Mouse (Mus musculus): ENCODE data around the gene Pheta1. TPM values are rescaled to one million over a fixed set of nuclear protein-coding genes. Genes with fewer than 3 reads are reported as not detected.
A peak's percentile ranks its signal among the peaks of the same experiment; 100 is the strongest.

Gene Pheta1
- polyA plus RNA-seq (2015; fragmentation: Nextera tagmentation; extraction: Ambion mirVana) = 22.7 and 23.4 TPM in 2 replicates

- peak within 1 kb of the TSS; percentile 76 for H3K4me2 ChIP-seq (replicated peaks; ENCODE audit: low read depth, low read length)
- peak; percentile 94 for DNase-seq (ENCODE audit: low spot score)
These were observed at the start of gene Pheta1 for GRCm38 (mm10) chr5:121848743-121849142. Gene Pheta1 (plus strand): TSS chr5:121848984.

GRCm38 (mm10) chr5:121807186-121807585, 41.6 kb upstream of the Pheta1 start:
- H3K4me3 ChIP-seq (ENCODE audit: low read depth, low read length) = no peak overlapping the region
- H3K9me3 ChIP-seq (ENCODE audit: low read length) = no peaks in the 10 kb centered on the region
- ATAC-seq (no peak), DNase-seq (ENCODE audit: low spot score) (no peak)
- no peak overlapping the region for H3K9ac ChIP-seq (replicated peaks; ENCODE audit: low read depth)
- no peaks in the 10 kb centered on the region for H3K4me1 ChIP-seq (ENCODE audit: insufficient read depth, low read depth, low read length)
- TF ChIP-seq CTCF (IDR thresholded peaks at IDR 0.05) (no peak), EP300 (IDR thresholded peaks at IDR 0.05) (no peak)
- 93% methylated on average over 3 of the region's 3 CpGs for WGBS
- H3K4me2 ChIP-seq (replicated peaks; ENCODE audit: low read depth, low read length) = no peak overlapping the region
- H3K27me3 ChIP-seq (replicated peaks; ENCODE audit: insufficient read depth, low read length) = no peaks in the 10 kb centered on the region
- H3K36me3 ChIP-seq (ENCODE audit: insufficient read depth, low read length) = peaks cover 32% of the 10 kb centered on the region
- no peak overlapping the region for H3K27ac ChIP-seq (ENCODE audit: low read length)

More at GRCm38 (mm10) chr5:121848743-121849142, at the start of gene Pheta1:
- H3K4me1 ChIP-seq (ENCODE audit: insufficient read depth, low read depth, low read length) = peaks cover 11% of the 10 kb centered on the region
- 1% methylated on average over 28 of the region's 42 CpGs for WGBS
- H3K36me3 ChIP-seq (ENCODE audit: insufficient read depth, low read length) = 0 out of 2 replicates have a peak, but pooled peaks cover 13% of the 10 kb centered on the region
- TF ChIP-seq CTCF (IDR thresholded peaks at IDR 0.05) (no peak), EP300 (IDR thresholded peaks at IDR 0.05) (no peak)
- ATAC-seq = peak; percentile 91
- peak within 1 kb of the TSS; percentile 90 for H3K27ac ChIP-seq (ENCODE audit: low read length)
- H3K9ac ChIP-seq (replicated peaks; ENCODE audit: low read depth) = peak within 1 kb of the TSS; percentile 84
- no peaks in the 10 kb centered on the region for H3K9me3 ChIP-seq (ENCODE audit: low read length)
- H3K27me3 ChIP-seq (replicated peaks; ENCODE audit: insufficient read depth, low read length) = no peaks in the 10 kb centered on the region; the same call in 1 of the 2 replicates
- H3K4me3 ChIP-seq (ENCODE audit: low read depth, low read length) = peak within 1 kb of the TSS; percentile 96

GRCm38 (mm10) chr5:121808202-121808601, 40.6 kb upstream of the Pheta1 start:
- H3K4me1 ChIP-seq (ENCODE audit: insufficient read depth, low read depth, low read length) = no peaks in the 10 kb centered on the region

GRCm38 (mm10) chr5:121809667-121810224, 39.0 kb upstream of the Pheta1 start:
- no peak overlapping the region for H3K9ac ChIP-seq (replicated peaks; ENCODE audit: low read depth)
- no peak overlapping the region for H3K4me2 ChIP-seq (replicated peaks; ENCODE audit: low read depth, low read length)
- H3K9me3 ChIP-seq (ENCODE audit: low read length) = no peaks in the 10 kb centered on the region
- H3K4me3 ChIP-seq (ENCODE audit: low read depth, low read length) = no peak overlapping the region
- 34% methylated on average over 5 of the region's 5 CpGs for WGBS
- TF ChIP-seq EP300 (IDR thresholded peaks at IDR 0.05) (no peak), CTCF (IDR thresholded peaks at IDR 0.05) (no peak)
- H3K27ac ChIP-seq (ENCODE audit: low read length) = no peak overlapping the region
- H3K36me3 ChIP-seq (ENCODE audit: insufficient read depth, low read length) = peaks cover 29% of the 10 kb centered on the region
- ATAC-seq (peak; percentile 39), DNase-seq (ENCODE audit: low spot score) (peak; percentile 51)
- H3K4me1 ChIP-seq (ENCODE audit: insufficient read depth, low read depth, low read length) = no peaks in the 10 kb centered on the region
- no peaks in the 10 kb centered on the region for H3K27me3 ChIP-seq (replicated peaks; ENCODE audit: insufficient read depth, low read length)

More at GRCm38 (mm10) chr5:121808202-121808601, 40.6 kb upstream of the Pheta1 start:
- H3K9me3 ChIP-seq (ENCODE audit: low read length) = no peaks in the 10 kb centered on the region
- H3K36me3 ChIP-seq (ENCODE audit: insufficient read depth, low read length) = peaks cover 38% of the 10 kb centered on the region
- DNase-seq (ENCODE audit: low spot score) = no peak
- H3K4me3 ChIP-seq (ENCODE audit: low read depth, low read length) = no peak overlapping the region
- no peak for ATAC-seq
- TF ChIP-seq EP300 (IDR thresholded peaks at IDR 0.05) (no peak), CTCF (IDR thresholded peaks at IDR 0.05) (no peak)
- H3K27me3 ChIP-seq (replicated peaks; ENCODE audit: insufficient read depth, low read length) = no peaks in the 10 kb centered on the region
- no peak overlapping the region for H3K27ac ChIP-seq (ENCODE audit: low read length)
- no peak overlapping the region for H3K4me2 ChIP-seq (replicated peaks; ENCODE audit: low read depth, low read length)
- H3K9ac ChIP-seq (replicated peaks; ENCODE audit: low read depth) = no peak overlapping the region
- 96% methylated on average over 2 of the region's 2 CpGs for WGBS

- Histone ChIP-seq H3K9ac (replicated peaks; ENCODE audit: low read depth) (no peak overlapping the region), H3K36me3 (ENCODE audit: insufficient read depth, low read length) (peaks cover 29% of the 10 kb centered on the region), H3K4me1 (ENCODE audit: insufficient read depth, low read depth, low read length) (no peaks in the 10 kb centered on the region), H3K27me3 (replicated peaks; ENCODE audit: insufficient read depth, low read length) (no peaks in the 10 kb centered on the region), H3K27ac (ENCODE audit: low read length) (no peak overlapping the region), H3K4me2 (replicated peaks; ENCODE audit: low read depth, low read length) (no peak overlapping the region), H3K9me3 (ENCODE audit: low read length) (no peaks in the 10 kb centered on the region), H3K4me3 (ENCODE audit: low read depth, low read length) (no peak overlapping the region)
- ATAC-seq (no peak), DNase-seq (ENCODE audit: low spot score) (no peak)
- WGBS = 85% methylated on average over 17 of the region's 17 CpGs
- TF ChIP-seq EP300 (IDR thresholded peaks at IDR 0.05) (no peak), CTCF (IDR thresholded peaks at IDR 0.05) (no peak)
These were observed 38.2 kb upstream of the Pheta1 start for GRCm38 (mm10) chr5:121810331-121811151.

GRCm38 (mm10) chr5:121811485-121811931, 37.3 kb upstream of the Pheta1 start:
- Histone ChIP-seq H3K27ac (ENCODE audit: low read length) (no peak overlapping the region), H3K4me1 (ENCODE audit: insufficient read depth, low read depth, low read length) (no peaks in the 10 kb centered on the region), H3K4me2 (replicated peaks; ENCODE audit: low read depth, low read length) (no peak overlapping the region), H3K27me3 (replicated peaks; ENCODE audit: insufficient read depth, low read length) (no peaks in the 10 kb centered on the region), H3K36me3 (ENCODE audit: insufficient read depth, low read length) (peaks cover 25% of the 10 kb centered on the region), H3K4me3 (ENCODE audit: low read depth, low read length) (no peak overlapping the region), H3K9ac (replicated peaks; ENCODE audit: low read depth) (no peak overlapping the region), H3K9me3 (ENCODE audit: low read length) (no peaks in the 10 kb centered on the region)
- 62% methylated on average over 5 of the region's 5 CpGs for WGBS
- TF ChIP-seq EP300 (IDR thresholded peaks at IDR 0.05) (no peak), CTCF (IDR thresholded peaks at IDR 0.05) (no peak)
- ATAC-seq (no peak), DNase-seq (ENCODE audit: low spot score) (no peak)

Data from lung, postnatal 0 days (tissue).